Mouse (Mus musculus) embryo, embryonic 11 days (tissue): ENCODE measurements around the gene Phrf1.

ENCODE experiments used
- DNase-seq: peaks from one replicate; pipeline ENCODE4 v3.0.0-alpha.2; 2015

Gene Phrf1

GRCm38 (mm10) chr7:141228279-141229067 lies at the start of gene Phrf1:
Gene Phrf1, plus strand, starts transcription at chr7:141228784.
- DNase-seq = peak; percentile 91

- DNase-seq = no peak
Observed at GRCm38 (mm10) chr7:141188194-141188593, 40.4 kb upstream of the Phrf1 start.

- no peak for DNase-seq
Observed at GRCm38 (mm10) chr7:141188733-141189132, 39.9 kb upstream of the Phrf1 start.

- DNase-seq = no peak
Observed at GRCm38 (mm10) chr7:141190220-141190619, 38.4 kb upstream of the Phrf1 start.

GRCm38 (mm10) chr7:141191036-141191435 lies 37.5 kb upstream of the Phrf1 start:
- no peak for DNase-seq

GRCm38 (mm10) chr7:141191796-141192685 lies 36.5 kb upstream of the Phrf1 start:
- no peak for DNase-seq

GRCm38 (mm10) chr7:141192776-141193347 lies 35.7 kb upstream of the Phrf1 start:
- no peak for DNase-seq

GRCm38 (mm10) chr7:141193348-141193856 lies 35.2 kb upstream of the Phrf1 start:
- no peak for DNase-seq

GRCm38 (mm10) chr7:141193948-141194347 lies 34.6 kb upstream of the Phrf1 start, which contains the start of the genes Hras and Lrrc56:
Gene Hras, minus strand, starts transcription at chr7:141194005.
Gene Lrrc56, plus strand, starts transcription at chr7:141194157.
- peak; percentile 99 for DNase-seq

- no peak for DNase-seq
Observed at GRCm38 (mm10) chr7:141194409-141194808, 34.2 kb upstream of the Phrf1 start.

GRCm38 (mm10) chr7:141194830-141195229 lies 33.8 kb upstream of the Phrf1 start:
- peak; percentile 97 for DNase-seq

- no peak for DNase-seq
Observed at GRCm38 (mm10) chr7:141195754-141196153, 32.8 kb upstream of the Phrf1 start.

GRCm38 (mm10) chr7:141196619-141197282 lies 31.8 kb upstream of the Phrf1 start:
- DNase-seq = no peak

GRCm38 (mm10) chr7:141198121-141198520 lies 30.5 kb upstream of the Phrf1 start:
- no peak for DNase-seq

- DNase-seq = no peak
Observed at GRCm38 (mm10) chr7:141204546-141204945, 24.0 kb upstream of the Phrf1 start.

GRCm38 (mm10) chr7:141205504-141205903 lies 23.1 kb upstream of the Phrf1 start:
- DNase-seq = no peak

- no peak for DNase-seq
Observed at GRCm38 (mm10) chr7:141206182-141206937, 22.2 kb upstream of the Phrf1 start.

- DNase-seq = no peak
Observed at GRCm38 (mm10) chr7:141209526-141209925, 19.1 kb upstream of the Phrf1 start.

GRCm38 (mm10) chr7:141210137-141210536 lies 18.4 kb upstream of the Phrf1 start:
- DNase-seq = no peak

- no peak for DNase-seq
Observed at GRCm38 (mm10) chr7:141210606-141211131, 17.9 kb upstream of the Phrf1 start.

- DNase-seq = no peak
Observed at GRCm38 (mm10) chr7:141213133-141213532, 15.5 kb upstream of the Phrf1 start.
